Mouse (Mus musculus) layer of hippocampus, postnatal 10 days (tissue): Measurements from ENCODE around the gene Gm572. TPM values are rescaled to one million over a fixed set of nuclear protein-coding genes. Genes with fewer than 3 reads are reported as not detected.

Source experiments
- DNase-seq, 2 experiments: peaks; one replicate each; pipeline ENCODE4 v3.0.0; 2021; ENCODE audit warnings: low spot score in 2 of 2
- long read RNA-seq: library from polyadenylated mRNA; stranded (forward); transcript quantifications from one replicate; pipeline ENCODE4 v2.0.0, GENCODE M21; 2023
- total RNA-seq, 2 experiments: library from RNA; stranded (reverse); gene quantifications; 2 replicates each; pipeline ENCODE4 v1.2.3; 2021

Gm572 gene
- not detected for total RNA-seq
- long read RNA-seq: 0 reads

DNA sequence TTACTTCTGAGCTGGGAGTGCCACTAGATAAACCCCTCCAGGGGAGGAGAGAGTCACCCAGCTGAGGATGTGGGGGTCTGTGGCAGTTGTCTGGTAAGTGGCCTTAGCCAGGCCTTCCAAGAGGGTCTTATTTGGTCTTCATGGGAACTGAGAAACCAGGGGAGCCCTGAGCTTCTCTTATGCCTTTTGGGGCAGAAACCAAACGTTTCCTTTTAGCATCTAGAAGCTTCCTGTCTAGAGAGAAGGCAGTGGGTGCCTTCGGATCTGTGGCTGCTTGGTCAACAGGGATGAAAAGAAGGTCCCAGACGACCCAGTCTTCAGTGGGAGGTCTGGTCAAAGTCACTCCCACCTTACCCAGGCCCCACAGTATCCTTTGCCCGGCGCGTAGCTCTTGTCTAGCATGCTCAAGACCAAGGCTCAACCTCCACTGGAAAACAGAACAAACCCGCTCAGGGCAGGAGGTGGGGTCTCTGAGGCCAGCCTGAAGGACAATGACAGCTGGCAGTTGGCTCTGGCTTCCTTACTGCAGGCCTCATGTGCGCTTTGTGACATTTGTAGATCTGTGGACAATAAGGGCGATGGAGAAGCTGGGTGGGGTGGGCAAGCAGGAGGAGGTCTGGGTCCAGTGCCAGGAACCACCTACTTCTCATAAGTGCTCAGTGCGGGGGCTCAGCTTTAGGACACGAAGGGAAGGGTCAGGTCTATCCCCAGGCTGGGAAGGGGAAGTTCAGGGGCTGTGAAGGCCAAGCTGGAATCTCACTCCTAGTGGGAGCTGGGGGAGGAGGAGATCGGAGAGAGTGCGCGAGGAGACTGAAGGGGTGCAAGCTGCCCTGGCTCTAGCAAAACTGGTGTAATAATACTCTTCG lies at the start of gene Gm572:
TSS of gene Gm572 (plus strand) at position 27 of the 866 bp plus-strand sequence.
- no peak for DNase-seq

DNA sequence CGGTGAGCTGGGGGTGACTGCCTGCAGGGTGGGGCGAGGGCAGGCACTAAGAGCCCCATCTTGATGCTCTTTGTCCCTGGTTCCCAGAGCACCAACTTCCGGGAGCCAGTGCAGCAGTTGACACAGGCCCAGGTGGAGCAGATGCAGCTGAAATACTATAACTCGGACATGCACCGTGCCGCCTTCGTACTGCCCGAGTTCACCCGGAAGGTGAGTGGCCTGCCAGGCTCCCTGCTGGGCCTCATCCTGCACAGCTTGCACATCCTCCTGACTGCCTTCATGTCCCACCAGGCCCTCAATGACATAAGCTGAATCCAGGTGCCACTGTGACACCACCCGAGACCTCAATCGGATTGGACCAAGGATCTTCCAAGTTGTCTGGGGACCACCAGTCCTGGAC lies 49.1 kb upstream of the Gm572 start:
- DNase-seq: no peak

DNA sequence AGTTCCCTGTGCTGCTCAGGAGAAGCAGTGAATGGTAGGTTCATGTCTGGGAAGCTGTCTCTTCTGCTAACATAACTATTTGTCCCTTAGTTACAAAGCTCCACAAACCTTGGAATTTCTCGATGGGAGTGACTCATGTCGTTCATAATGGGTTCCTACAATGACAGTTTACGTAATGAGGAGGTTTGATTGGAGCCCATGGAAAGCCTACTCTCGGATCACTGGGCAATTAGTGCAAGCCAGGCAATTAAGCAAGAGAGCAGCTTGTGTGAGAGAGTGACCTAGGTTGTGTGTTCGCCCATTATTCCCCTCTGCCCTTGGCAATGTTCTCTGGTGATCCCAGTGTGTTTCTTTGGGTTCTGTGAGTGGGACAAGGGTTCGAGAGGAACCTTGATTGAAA lies 47.2 kb upstream of the Gm572 start:
- no peak for DNase-seq

DNA sequence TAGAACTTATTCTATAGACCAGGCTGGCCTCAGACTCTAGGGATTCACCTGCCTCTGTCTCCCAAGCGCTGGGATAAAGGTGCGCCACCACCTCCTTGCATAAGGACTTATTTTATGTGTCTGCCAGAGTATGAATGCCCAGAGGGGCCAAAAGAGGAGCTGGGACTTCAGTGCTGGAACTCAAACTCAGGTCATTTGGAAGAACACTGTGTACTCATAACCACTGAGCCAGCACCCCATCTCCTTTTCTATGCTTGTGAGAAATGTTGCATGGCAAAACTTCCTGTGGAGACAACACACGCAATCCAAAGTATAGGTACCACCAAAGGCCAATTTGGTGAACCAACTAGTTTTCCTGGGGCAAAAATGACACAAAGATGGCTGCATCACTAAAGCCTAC lies 46.4 kb upstream of the Gm572 start:
- no peak for DNase-seq

- DNase-seq: no peak
Observed at GRCm38 (mm10) chr4:148598826-148599225, 44.3 kb upstream of the Gm572 start.

DNA sequence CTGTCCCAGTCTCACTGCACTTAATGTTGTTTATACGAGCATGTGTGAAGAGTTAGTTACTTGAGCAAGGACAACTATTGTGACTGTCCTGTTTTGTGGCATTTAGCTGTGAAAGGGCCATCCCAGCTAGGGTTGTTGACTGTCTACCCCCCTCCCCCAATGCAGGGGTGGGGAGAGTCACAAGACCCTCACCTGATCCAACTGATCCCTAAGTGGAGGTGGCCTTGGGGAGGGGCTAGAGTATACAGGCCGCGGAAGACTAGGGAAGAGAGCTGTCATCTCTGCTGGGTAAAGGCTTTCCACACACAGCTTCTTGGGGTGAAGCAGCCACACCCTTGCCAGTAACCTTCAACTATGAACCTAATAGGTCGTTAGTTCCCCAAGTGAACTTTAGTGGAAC lies 42.8 kb upstream of the Gm572 start:
- DNase-seq: no peak

GRCm38 (mm10) chr4:148601871-148602270 lies 41.2 kb upstream of the Gm572 start:
- DNase-seq: no peak

GRCm38 (mm10) chr4:148602357-148603120 lies 40.6 kb upstream of the Gm572 start, which contains the start of gene Masp2:
TSS of gene Masp2 (plus strand) at chr4:148602554.
- DNase-seq: no peak

GRCm38 (mm10) chr4:148603376-148604139 lies 39.6 kb upstream of the Gm572 start:
- no peak for DNase-seq

DNA sequence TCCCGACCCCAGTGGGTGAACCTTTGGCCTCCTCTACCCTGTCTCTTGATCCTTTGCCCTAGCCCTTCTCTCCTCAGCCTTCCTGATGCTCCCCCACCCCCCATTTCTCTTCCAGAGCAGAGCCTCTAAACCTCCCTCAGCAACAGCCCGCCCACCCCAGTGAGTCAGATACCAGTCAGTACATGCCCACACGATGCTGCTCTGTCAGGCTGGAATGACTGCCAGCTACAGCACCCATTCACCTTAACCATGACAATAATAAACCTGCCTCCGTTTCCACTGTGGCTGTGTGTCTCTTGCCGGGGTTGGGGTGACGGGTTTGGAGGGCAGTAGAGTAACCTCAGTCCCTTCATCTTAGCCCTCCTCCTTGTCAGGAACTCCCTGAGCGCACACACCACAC lies 39.0 kb upstream of the Gm572 start:
- no peak for DNase-seq

DNA sequence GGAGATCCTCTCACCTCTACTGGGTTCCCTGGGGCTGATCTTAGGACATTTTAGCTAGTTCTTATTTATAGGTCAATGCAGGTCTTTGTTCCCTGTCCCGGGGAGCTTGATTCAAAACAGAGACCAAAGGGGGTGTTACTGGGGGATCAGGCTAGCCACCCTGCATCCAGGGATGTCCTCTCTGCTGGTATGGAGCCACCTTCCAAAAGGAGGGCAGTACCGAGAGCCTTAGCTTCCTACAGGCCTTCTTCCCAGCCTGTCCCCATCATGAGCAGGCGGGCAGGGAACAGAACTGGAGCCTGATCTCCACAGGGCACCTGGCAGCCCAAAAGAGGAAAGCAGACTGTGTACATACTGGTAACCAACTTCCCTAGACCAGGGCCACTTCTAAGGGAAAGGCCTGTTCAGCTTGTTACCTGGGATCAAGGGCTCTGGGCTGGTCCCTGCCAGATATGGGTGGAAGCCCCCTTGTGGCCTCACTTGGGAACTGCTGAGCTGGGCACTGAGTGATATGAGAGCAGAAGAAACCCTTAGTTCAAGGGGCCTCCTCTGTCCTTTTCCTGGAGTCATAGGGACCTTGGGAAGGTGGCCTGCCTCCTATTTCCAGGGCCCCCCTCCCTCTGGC lies 38.5 kb upstream of the Gm572 start:
- peak; percentile 74 to 77 for DNase-seq

GRCm38 (mm10) chr4:148607758-148608157 lies 35.4 kb upstream of the Gm572 start:
- peak; percentile 80 to 83 for DNase-seq

DNA sequence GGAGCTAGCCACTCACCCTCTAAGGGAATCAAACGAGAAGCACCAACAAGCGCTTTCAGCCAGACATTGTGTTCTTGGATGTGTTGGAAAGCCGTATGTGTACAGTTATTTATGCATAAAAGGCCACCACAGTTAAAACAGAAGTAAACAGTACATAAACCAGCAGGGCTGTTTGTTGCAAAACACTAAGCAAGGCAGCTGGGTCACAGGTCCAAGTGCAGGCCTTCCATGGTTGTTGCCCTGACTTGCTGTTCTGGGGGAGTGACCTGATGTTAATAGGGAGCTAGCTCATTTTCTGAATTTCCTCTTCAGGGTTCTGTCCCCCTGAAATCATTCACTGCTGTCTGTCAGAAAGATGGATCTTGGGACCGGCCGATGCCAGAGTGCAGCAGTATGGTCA lies 33.3 kb upstream of the Gm572 start:
- no peak for DNase-seq

DNA sequence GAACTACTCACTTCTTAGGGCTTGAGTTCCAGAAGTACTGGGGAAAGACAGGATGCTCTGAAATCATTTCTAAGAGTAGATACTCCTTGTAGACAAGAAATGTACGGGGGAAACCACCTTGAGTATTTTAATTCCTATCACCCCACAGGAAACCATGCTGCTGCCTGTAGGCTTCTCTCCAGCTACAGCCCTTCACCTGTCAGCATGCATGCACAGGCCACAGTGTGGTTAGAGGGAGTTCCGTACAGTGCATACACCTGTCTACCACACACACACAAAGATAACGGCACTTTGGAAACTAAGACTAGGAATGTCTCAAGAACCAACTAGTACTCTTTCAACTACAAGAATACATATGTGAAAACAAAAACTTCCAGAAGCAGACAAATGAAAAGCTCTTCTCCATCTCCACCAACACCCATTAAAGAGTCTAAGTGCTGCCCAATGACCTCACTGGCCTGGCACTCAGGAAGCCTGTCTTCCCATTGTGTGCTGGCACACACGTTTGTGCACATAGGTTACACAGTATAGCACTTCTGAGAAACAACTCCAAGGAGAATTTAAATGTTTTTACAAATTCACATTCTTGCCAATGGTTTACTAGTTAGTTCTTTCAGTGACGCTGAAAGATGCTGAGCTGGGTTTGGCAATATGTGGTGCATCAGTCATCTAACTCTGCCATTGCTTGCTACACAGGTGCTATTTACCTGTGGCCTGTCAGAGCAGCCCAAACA lies 32.3 kb upstream of the Gm572 start:
- no peak for DNase-seq

DNA sequence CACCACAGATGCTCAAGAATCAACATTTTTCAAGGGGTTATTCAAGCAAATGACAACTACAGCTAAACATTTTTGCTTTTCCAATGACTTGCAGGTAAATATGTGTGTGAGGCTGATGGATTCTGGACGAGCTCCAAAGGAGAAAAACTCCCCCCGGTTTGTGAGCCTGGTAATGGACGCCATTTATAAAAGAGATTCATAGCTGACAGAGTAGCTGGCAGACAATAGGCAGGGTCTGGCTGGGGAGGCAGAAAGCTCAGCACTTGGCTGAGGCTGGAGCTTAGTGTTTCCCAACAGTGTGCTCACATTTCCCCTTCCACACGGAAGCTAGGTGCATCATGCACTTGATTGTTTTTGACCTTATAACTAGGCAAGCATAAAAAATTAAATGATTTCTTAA lies 30.6 kb upstream of the Gm572 start:
- DNase-seq: no peak

DNA sequence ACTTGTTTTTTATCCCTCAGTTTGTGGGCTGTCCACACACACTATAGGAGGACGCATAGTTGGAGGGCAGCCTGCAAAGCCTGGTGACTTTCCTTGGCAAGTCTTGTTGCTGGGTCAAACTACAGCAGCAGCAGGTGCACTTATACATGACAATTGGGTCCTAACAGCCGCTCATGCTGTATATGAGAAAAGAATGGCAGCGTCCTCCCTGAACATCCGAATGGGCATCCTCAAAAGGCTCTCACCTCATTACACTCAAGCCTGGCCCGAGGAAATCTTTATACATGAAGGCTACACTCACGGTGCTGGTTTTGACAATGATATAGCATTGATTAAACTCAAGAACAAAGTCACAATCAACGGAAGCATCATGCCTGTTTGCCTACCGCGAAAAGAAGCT lies 29.4 kb upstream of the Gm572 start:
- DNase-seq: no peak

- DNase-seq: no peak
Observed at GRCm38 (mm10) chr4:148619805-148620204, 23.3 kb upstream of the Gm572 start.

DNA sequence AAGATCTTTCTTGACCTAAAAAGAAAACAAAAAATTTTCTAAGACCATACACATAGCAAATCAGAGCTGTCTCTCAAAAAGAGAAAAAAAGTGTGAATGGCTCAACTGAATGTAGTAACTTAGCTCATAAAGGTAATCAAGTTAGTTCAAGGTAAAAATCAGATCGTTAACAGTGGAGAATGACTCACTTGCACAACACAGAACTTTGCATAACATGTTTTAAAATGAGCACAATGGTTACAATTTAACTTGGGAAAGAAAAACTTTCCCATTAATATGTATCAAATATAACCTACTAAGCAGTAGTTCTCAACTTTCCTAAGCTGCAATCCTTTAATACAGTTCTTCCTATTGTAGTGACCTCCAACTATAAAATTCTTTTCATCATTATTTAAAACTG lies 22.4 kb upstream of the Gm572 start:
- DNase-seq: no peak

DNA sequence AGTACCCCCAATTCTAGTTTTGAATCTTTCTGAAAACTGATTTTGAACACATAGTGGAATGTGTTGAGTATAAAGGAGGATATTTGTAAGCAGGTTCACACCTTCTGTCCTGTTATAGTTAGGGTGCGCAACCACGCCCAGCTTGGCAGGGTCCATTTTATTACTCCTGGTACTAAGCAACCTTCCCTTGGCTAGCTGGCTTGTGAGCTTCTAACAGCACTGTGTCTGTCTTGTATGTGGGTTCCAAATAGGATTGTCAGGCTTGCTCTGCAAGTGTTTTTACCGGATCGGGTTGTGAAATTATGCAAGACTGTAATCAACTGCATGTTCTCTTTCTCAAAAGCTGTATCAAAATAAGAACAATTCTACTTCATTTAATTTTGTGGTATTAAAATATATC lies 20.6 kb upstream of the Gm572 start:
- no peak for DNase-seq

GRCm38 (mm10) chr4:148623609-148624008 lies 19.5 kb upstream of the Gm572 start:
- DNase-seq: no peak

DNA sequence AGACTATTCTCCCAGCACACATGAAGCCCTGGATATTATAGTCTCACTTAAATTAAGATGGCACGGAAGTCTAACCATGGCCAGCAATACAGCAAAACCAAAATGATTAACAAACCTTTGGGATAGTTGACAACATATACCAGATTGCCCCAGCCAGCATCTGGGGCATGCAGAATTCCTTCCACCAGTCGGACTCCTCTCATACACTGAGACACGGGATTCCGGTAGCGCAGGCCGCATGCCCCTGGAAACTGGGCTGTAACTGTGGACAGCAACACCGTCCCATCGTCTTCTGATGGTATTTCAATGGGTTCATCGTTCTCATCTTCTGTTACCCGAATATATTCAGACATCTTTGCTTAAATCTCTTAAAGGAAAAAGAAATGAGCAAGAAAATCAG lies 18.1 kb upstream of the Gm572 start:
- no peak for DNase-seq
